In genomic region chr5:23851160-23851555, GRCm38 (mm10) we compare ENCODE assay signal across 8 mouse cellular contexts. TPM values are rescaled to one million over a fixed set of nuclear protein-coding genes. Genes with fewer than 3 reads are reported as not detected.
DNase-seq lines count a peak whose midpoint lies in the region; ATAC-seq and TF ChIP-seq lines count a peak whose summit lies in the region.
"Not testable (repeated sequence)": the region's sequence is repeated elsewhere in the genome, so short reads cannot be mapped to it uniquely, and the experiment has no call there.

No protein-coding gene starts in this region.

- H3K4me1 ChIP-seq in E14TG2a.4 (replicated peaks; ENCODE audit: low read depth, low read length) = peaks cover 29% of the 10 kb centered on the region
- H3K4me1 ChIP-seq in brown adipose tissue, adult 24 weeks (ENCODE audit: control insufficient read depth, insufficient read depth, insufficient read length, low read length); forebrain, embryonic 13.5 days; hindbrain, embryonic 10.5 days (replicated peaks); kidney, embryonic 16.5 days (ENCODE audit: insufficient read depth, low read length); midbrain, postnatal 0 days (ENCODE audit: insufficient read depth, low read length); stomach, postnatal 0 days (replicated peaks; ENCODE audit: control insufficient read depth, insufficient read depth): not testable (repeated sequence)
- H3K4me1 ChIP-seq in liver, embryonic 15.5 days (replicated peaks) = peaks cover 21% of the 10 kb centered on the region

- H3K36me3 ChIP-seq in E14TG2a.4 (ENCODE audit: insufficient read depth, low read length) = peaks cover 41% of the 10 kb centered on the region
- H3K36me3 ChIP-seq in forebrain, embryonic 13.5 days (ENCODE audit: poor library complexity, severe bottlenecking) = peaks cover 42% of the 10 kb centered on the region
- peaks cover 47% of the 10 kb centered on the region for H3K36me3 ChIP-seq in hindbrain, embryonic 10.5 days
- peaks cover 43% of the 10 kb centered on the region for H3K36me3 ChIP-seq in kidney, embryonic 16.5 days (ENCODE audit: insufficient read depth, low read length)
- peaks cover 41% of the 10 kb centered on the region for H3K36me3 ChIP-seq in liver, embryonic 15.5 days (replicated peaks)
- peaks cover 12% of the 10 kb centered on the region for H3K36me3 ChIP-seq in midbrain, postnatal 0 days (ENCODE audit: insufficient read depth, low read length)
- H3K36me3 ChIP-seq in stomach, postnatal 0 days (ENCODE audit: control insufficient read depth, insufficient read depth, low read length) = not testable (repeated sequence)

- DNase-seq in hindbrain, embryonic 10.5 days (ENCODE audit: low spot score); stomach, postnatal 0 days (ENCODE audit: low spot score): not testable (repeated sequence)
- peak; percentile 24 for DNase-seq in midbrain, postnatal 0 days (ENCODE audit: low spot score)

- peak overlapping the region; percentile 88 for H3K9ac ChIP-seq in forebrain, embryonic 13.5 days
- H3K9ac ChIP-seq in kidney, embryonic 16.5 days (replicated peaks; ENCODE audit: low read length) = peak overlapping the region; percentile 93
- peak overlapping the region; percentile 75 for H3K9ac ChIP-seq in liver, embryonic 15.5 days
- H3K9ac ChIP-seq in midbrain, postnatal 0 days (replicated peaks; ENCODE audit: low read length, poor library complexity, severe bottlenecking) = peak overlapping the region; percentile 37; the same call in 1 of the 2 replicates
- H3K9ac ChIP-seq in stomach, postnatal 0 days (ENCODE audit: low read length) = peak overlapping the region; percentile 79

- 13% methylated on average over 4 of the region's 4 CpGs for WGBS in forebrain, embryonic 13.5 days
- WGBS in hindbrain, embryonic 10.5 days = 24% methylated on average over 4 of the region's 4 CpGs
- 8% methylated on average over 4 of the region's 4 CpGs for WGBS in kidney, embryonic 16.5 days
- 1% methylated on average over 4 of the region's 4 CpGs for WGBS in liver, embryonic 15.5 days (ENCODE audit: insufficient replicate concordance)
- 11% methylated on average over 4 of the region's 4 CpGs for WGBS in midbrain, postnatal 0 days
- 3% methylated on average over 4 of the region's 4 CpGs for WGBS in stomach, postnatal 0 days

- peak overlapping the region; percentile 76 for H3K4me2 ChIP-seq in forebrain, embryonic 13.5 days
- H3K4me2 ChIP-seq in kidney, embryonic 16.5 days (replicated peaks; ENCODE audit: low read depth, low read length) = peak overlapping the region; percentile 77
- H3K4me2 ChIP-seq in liver, embryonic 15.5 days = peak overlapping the region; percentile 90
- peak overlapping the region; percentile 65 for H3K4me2 ChIP-seq in midbrain, postnatal 0 days (ENCODE audit: low read depth, low read length, poor library complexity, severe bottlenecking)
- H3K4me2 ChIP-seq in stomach, postnatal 0 days (replicated peaks; ENCODE audit: low read depth) = peak overlapping the region; percentile 83

- H3K27me3 ChIP-seq in E14TG2a.4 (ENCODE audit: insufficient read depth, low read length); forebrain, embryonic 13.5 days; hindbrain, embryonic 10.5 days (ENCODE audit: insufficient read depth, poor library complexity, severe bottlenecking); kidney, embryonic 16.5 days (ENCODE audit: insufficient read depth, low read length); liver, embryonic 15.5 days; midbrain, postnatal 0 days (ENCODE audit: insufficient read depth, low read length); stomach, postnatal 0 days (ENCODE audit: control insufficient read depth, insufficient read depth, low read length): not testable (repeated sequence)

- ATAC-seq in forebrain, embryonic 13.5 days = peak; percentile 7; the same call in 1 of the 2 replicates
- ATAC-seq in kidney, embryonic 16.5 days (ENCODE audit: low FRiP score, low TSS enrichment); liver, embryonic 15.5 days (ENCODE audit: insufficient read depth); midbrain, postnatal 0 days (ENCODE audit: low FRiP score); stomach, postnatal 0 days (ENCODE audit: low FRiP score, low TSS enrichment): not testable (repeated sequence)

- not testable (repeated sequence) for TF ChIP-seq EP300 in stomach, postnatal 0 days (optimal IDR thresholded peaks at IDR 0.05)

- peak overlapping the region; percentile 85 for H3K4me3 ChIP-seq in E14TG2a.4 (replicated peaks; ENCODE audit: low read length)
- peak overlapping the region; percentile 97 for H3K4me3 ChIP-seq in brown adipose tissue, adult 24 weeks (ENCODE audit: insufficient read depth, low read depth, low read length)
- H3K4me3 ChIP-seq in forebrain, embryonic 13.5 days = peak overlapping the region; percentile 88
- H3K4me3 ChIP-seq in hindbrain, embryonic 10.5 days = peak overlapping the region; percentile 79
- peak overlapping the region; percentile 90 for H3K4me3 ChIP-seq in kidney, embryonic 16.5 days (ENCODE audit: low read length)
- peak overlapping the region; percentile 80 for H3K4me3 ChIP-seq in liver, embryonic 15.5 days (replicated peaks)
- H3K4me3 ChIP-seq in midbrain, postnatal 0 days (ENCODE audit: low read depth, low read length) = peak overlapping the region; percentile 64
- H3K4me3 ChIP-seq in stomach, postnatal 0 days (ENCODE audit: low read depth, low read length) = peak overlapping the region; percentile 75

- peaks cover 15% of the 10 kb centered on the region; the same call in 1 of the 2 replicates for H3K9me3 ChIP-seq in E14TG2a.4 (ENCODE audit: low read length)
- H3K9me3 ChIP-seq in forebrain, embryonic 13.5 days (replicated peaks); hindbrain, embryonic 10.5 days; kidney, embryonic 16.5 days (ENCODE audit: low read length); liver, embryonic 15.5 days (replicated peaks); midbrain, postnatal 0 days (ENCODE audit: low read length); stomach, postnatal 0 days (ENCODE audit: control insufficient read depth, low read length): not testable (repeated sequence)

- TF ChIP-seq CTCF in E14TG2a.4 (conservative IDR thresholded peaks at IDR 0.05; ENCODE audit: low read length) = not testable (repeated sequence)
- peak; percentile 65 for TF ChIP-seq CTCF in midbrain, postnatal 0 days (IDR thresholded peaks at IDR 0.05)
- TF ChIP-seq CTCF in stomach, postnatal 0 days (IDR thresholded peaks at IDR 0.05; ENCODE audit: low read depth) = peak; percentile 55

- peak overlapping the region; percentile 80; the same call in 1 of the 2 replicates for H3K27ac ChIP-seq in brown adipose tissue, adult 24 weeks (replicated peaks; ENCODE audit: low read depth, low read length)
- 0 out of 2 replicates have a peak overlapping the region, but pooled peaks have one; percentile 61 for H3K27ac ChIP-seq in forebrain, embryonic 13.5 days
- peak overlapping the region; percentile 94 for H3K27ac ChIP-seq in hindbrain, embryonic 10.5 days
- H3K27ac ChIP-seq in kidney, embryonic 16.5 days (ENCODE audit: low read length) = peak overlapping the region; percentile 80
- H3K27ac ChIP-seq in liver, embryonic 15.5 days (replicated peaks) = peak overlapping the region; percentile 71
- H3K27ac ChIP-seq in midbrain, postnatal 0 days (ENCODE audit: low read depth, low read length) = peak overlapping the region; percentile 40
- peak overlapping the region; percentile 73 for H3K27ac ChIP-seq in stomach, postnatal 0 days (replicated peaks)

RNA-seq across cellular contexts. Expression of gene Tomm7, which starts 7.2 kb away (rescaled TPM):
- 213 and 234 TPM in 2 replicates for polyA plus RNA-seq in brown adipose tissue, adult 24 weeks (2012; ENCODE audit: insufficient read depth, insufficient read length, missing spikeins)
- 130 and 142 TPM in 2 replicates for polyA plus RNA-seq in forebrain, embryonic 13.5 days (2015; fragmentation: Nextera tagmentation; extraction: Ambion mirVana)
- polyA plus RNA-seq in hindbrain, embryonic 10.5 days (2016; fragmentation: Nextera tagmentation; extraction: Ambion mirVana) = 131 and 132 TPM in 2 replicates
- 99.1 and 99.6 TPM in 2 replicates for polyA plus RNA-seq in kidney, embryonic 16.5 days (2015; fragmentation: Nextera tagmentation; extraction: Ambion mirVana)
- polyA plus RNA-seq in liver, embryonic 15.5 days (2015; fragmentation: Nextera tagmentation; extraction: Ambion mirVana) = 49.5 and 59.8 TPM in 2 replicates
- 15.6 and 22.8 TPM in 2 replicates for total RNA-seq in midbrain, postnatal 0 days (2014; rRNA removed)
- 75.9 and 78.4 TPM in 2 replicates for polyA plus RNA-seq in midbrain, postnatal 0 days (2015; fragmentation: Nextera tagmentation; extraction: Ambion mirVana)
- polyA plus RNA-seq in stomach, postnatal 0 days (2015; fragmentation: Nextera tagmentation; extraction: Ambion mirVana) = 111 and 117 TPM in 2 replicates

Comparison
In these comparisons a context has a peak if more than half of its experiments do, and no peak if none do; other contexts are left out.
1. H3K27ac ChIP-seq: peak in every context shown above with its lines; median percentile 94 in hindbrain, embryonic 10.5 days; 80 in brown adipose tissue, adult 24 weeks; 80 in kidney, embryonic 16.5 days; 73 in stomach, postnatal 0 days; 71 in liver, embryonic 15.5 days; 61 in forebrain, embryonic 13.5 days; 40 in midbrain, postnatal 0 days.
2. H3K9ac ChIP-seq: peak in every context shown above with its lines; median percentile 93 in kidney, embryonic 16.5 days; 88 in forebrain, embryonic 13.5 days; 79 in stomach, postnatal 0 days; 75 in liver, embryonic 15.5 days; 37 in midbrain, postnatal 0 days.